Mouse (Mus musculus) megakaryocyte, adult 5-6 weeks (primary cell): ENCODE measurements around the gene Ralgapa1. TPM values are rescaled to one million over a fixed set of nuclear protein-coding genes. Genes with fewer than 3 reads are reported as not detected.
"Not testable (repeated sequence)": the region's sequence is repeated elsewhere in the genome, so short reads cannot be mapped to it uniquely, and the experiment has no call there.

ENCODE experiments used
- ATAC-seq: 2 replicates; pipeline ENCODE4 v1.8.0; 2016; ENCODE audit warnings: mild to moderate bottlenecking, inconsistent platforms; ENCODE audit not compliant: poor library complexity, severe bottlenecking
- total RNA-seq, 2 experiments: library from RNA; stranded (forward) in 1 of 2; stranded (reverse) in 1 of 2; fragments of 153-499, 151-499 nt in 1 of 2; fragments of 221-1000, 200-1000 nt in 1 of 2; gene quantifications; 2 replicates each; pipeline versions ENCODE4 v1.2.3 to v1.2.4; 2015 to 2017

Gene Ralgapa1
- total RNA-seq, 2 experiments from 2014 or later: 25.6 to 39.3 TPM

DNA sequence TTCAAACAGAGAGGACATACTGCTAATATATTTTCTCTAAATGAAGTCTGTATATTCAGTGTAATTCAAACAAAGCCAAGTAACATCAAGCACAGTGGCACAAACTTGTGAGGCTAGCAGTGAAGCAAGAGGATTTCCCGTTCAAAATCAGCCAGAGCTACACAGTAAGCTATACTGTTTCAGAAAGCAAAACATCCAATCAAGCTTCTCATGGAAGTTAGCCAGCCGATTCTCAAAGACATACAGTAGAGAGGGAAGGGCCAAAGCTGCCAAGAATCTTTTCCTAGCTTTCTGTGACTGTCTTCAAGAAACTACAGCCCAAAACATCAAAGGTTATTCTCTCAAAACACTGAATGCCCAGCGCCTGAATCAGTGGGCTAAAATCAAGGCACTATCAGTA, 15.9 kb downstream of the Ralgapa1 start:
- no peak for ATAC-seq

DNA sequence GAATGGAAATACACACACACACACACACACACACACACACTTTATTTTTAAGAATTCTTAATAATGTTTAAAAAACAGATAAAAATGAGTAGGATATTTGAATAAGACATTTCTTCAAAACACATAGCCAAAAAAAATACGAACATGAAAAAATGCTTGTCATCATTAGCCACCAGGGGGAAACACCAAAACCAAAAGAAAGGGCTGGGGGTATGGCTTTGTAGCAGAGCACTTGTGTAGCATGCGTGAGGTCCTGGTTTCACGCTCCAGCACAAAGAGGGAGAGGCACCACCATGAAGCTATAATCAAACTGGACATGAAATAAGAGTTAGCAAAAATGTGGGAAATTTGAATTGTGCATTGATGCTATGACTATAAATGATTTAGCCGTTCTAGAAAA, 19.8 kb downstream of the Ralgapa1 start:
- no peak for ATAC-seq

DNA sequence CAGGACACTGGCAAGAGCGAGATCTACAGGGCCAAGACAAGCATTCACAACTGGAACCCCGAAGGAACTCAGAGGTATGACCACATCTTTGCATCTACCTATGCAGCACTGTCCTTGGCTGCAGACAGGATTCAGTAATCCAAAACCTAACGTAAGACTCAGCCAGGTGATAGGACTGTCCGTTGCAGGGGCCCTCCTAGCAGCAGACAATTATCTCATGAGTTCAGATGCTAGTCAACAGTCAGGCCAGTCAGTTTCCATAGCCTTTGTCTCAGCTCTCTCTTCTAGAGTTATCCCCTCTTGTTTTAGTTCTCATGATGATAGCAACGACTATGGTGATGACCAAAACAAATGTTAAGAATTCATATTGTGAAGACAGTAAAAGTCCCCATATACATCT, 20.8 kb downstream of the Ralgapa1 start:
- ATAC-seq: no peak

DNA sequence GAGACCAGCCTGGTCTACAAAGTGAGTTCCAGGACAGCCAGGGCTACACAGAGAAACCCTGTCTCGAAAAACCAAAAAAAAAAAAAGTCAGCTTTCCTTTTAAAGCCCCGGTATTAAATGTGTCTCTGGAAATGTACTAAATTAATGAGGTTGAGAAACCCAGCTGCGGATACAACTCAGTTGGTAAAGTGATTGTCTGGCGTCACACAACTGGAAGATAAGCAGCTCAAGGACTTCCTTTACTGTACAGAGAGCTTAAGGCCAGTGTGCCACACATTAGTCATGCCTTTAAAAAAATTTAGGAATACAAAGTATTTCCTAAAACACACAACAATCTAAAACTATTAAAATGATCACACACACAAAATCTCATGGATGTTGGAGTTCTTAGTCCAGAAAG, 22.2 kb downstream of the Ralgapa1 start:
- no peak for ATAC-seq

DNA sequence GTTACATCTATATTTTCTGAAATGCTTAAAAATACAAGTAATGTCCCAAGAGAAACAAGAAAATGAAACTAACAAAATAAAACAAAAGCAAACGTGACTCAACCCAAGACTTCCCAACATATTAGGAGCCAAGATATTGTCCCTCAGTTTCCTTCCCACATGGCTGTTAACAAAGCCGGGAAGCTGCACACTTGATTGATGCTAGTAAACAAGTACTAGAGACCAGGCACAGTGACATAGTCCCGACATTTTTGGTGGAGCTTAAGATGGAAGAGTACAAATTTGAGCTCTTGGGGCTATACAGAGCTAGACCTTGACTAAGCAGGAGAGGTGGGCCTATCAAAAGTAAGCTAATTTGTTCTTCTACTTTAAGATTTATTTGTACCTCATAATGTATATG, 23.9 kb downstream of the Ralgapa1 start:
- no peak for ATAC-seq

DNA sequence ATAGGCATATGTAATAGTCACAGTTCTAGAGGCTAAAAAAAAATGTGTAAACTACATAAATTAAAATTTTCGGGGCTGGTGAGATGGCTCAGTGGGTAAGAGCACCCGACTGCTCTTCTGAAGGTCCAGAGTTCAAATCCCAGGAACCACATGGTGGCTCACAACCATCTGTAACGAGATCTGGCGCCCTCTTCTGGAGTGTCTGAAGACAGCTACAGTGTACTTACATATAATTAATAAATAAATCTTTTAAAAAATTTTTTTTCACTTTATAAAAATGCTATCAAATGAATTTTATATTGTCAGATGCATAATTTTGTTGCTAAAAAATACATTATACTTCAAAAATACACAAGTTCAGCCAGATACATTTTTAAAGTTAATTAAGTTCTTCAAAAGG, 26.5 kb downstream of the Ralgapa1 start:
- not testable (repeated sequence) for ATAC-seq

DNA sequence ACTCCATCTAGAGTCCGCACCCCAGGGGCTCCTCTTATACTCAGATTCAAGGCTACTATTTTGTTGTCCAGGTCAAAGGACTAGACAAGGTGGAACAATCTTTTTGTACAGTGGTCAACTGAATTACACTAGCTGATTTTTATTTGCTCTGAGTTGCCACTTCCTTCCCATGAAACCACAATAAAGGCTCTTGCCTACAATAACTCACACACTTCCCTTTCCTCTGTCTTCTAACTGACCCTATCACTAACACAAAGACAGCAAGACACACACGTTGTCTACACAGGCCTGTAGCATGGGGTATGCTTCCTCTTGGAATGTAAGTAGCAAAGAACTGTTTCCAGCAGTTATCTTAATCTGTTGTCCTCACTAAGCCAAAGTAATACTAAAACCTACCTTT, 35.7 kb downstream of the Ralgapa1 start:
- peak; percentile 54 for ATAC-seq

DNA sequence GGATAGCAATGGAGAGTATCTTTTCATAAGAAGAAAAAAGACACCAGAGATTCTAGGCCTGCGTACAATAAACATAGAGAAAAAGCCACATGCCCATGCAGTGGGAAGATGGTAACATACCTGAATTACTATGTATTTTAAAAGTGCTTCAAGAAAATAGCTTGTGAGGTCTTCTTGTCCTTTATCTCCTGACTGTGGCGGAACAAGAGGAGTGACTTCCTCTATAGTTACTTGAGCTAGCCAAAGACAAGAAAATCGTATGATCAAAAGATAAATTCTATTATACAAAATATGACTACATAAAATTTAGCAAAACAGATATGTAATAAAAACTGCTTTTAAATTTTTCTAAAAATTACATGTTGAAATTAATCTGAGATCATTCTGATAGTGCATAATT, 38.3 kb downstream of the Ralgapa1 start:
- no peak for ATAC-seq

DNA sequence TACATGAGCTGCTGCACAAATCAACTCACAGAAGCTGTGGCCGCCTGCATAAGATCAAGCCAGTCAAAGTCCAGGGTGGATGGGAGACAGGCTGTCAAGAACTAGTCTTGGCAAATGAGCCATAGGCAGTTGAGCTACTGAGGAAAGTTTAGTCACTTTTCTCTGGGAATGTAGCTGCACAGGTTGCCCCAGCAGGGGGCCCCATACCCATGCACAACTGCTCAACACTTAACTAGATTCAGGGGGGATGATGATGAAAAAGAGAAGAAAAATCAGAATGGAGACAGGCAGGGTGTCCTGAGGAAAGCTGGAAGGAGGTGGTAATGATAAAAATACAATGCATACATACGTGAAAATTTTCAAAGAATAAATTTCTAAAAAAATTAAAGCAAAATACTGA, 42.7 kb downstream of the Ralgapa1 start:
- ATAC-seq: 0 out of 2 replicates have a peak, but pooled peaks have one; percentile 47

DNA sequence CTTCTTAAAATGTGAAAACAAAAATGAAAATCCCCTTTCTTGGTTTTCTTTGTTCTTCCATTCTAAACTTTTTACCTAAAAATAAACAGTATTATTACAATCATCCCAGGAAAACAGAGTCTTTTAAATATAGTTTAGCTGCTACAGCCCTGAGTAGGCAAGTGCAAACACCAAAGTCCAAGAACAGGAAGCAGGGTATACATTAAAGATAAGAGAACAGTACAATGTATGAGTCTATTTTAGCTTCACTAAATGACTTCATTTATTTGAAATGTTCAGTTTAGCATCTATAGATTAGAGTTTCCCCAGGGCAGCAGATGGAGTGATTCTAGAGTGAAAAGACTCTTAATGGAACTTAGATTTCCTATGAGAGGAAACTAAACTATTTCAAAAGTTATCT, 43.6 kb downstream of the Ralgapa1 start:
- ATAC-seq: no peak

DNA sequence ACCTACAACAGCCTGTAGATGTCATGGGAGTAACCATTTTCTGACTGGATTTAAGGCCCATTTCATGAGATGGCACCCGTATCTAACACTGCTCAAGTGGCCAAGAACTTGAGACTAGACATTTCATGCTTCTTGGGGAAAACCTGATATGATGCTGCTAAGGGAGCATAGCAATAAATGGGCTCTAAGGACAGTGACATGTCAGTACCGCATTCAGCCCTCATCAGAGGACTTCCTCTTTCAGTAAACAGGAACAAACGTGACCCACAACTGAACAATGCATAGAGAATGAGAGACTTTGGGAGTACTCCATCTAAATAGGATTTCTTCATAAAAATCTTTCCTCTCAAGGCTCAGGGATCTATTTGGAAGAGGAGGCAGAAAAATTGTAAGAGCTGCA, 46.7 kb downstream of the Ralgapa1 start:
- ATAC-seq: peak; percentile 93

DNA sequence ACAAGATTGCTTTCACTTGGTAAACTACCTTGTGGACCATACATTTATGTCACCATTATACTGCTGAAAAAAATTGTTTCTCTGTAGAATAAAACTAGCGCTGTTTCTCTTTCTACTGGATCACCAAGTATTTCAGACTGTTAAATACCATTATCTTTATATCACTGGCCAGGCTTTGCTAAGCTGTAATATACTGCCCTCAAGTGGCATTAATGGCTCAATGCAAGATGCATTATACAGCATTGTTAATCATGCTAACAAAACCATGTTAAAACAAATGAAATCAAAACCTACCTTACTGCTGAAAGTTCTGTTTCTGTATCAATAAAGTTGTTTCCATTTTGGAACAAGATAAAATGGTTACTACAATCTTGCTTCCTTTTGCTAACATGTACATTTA, 100.6 kb downstream of the Ralgapa1 start:
- no peak for ATAC-seq

DNA sequence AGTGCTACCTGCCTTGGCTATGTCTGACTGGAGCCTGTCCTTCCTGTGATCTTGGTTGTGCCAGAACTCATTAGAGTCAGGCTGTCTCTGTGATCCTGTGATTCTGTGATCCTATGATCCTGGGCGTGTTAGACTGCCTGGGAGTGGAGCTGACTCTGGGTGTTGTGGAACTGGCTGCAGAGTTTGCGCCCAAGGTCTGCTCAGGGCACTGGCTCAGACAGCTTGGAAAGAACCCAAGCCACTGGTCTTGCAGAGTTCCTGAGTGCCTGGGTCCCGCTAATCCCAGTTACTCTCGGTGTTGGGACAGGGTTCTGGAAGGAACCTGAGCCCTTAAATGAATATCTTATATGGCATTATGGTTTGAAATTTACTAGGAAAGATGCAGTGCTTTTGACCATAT, 115.1 kb downstream of the Ralgapa1 start:
- ATAC-seq: no peak

DNA sequence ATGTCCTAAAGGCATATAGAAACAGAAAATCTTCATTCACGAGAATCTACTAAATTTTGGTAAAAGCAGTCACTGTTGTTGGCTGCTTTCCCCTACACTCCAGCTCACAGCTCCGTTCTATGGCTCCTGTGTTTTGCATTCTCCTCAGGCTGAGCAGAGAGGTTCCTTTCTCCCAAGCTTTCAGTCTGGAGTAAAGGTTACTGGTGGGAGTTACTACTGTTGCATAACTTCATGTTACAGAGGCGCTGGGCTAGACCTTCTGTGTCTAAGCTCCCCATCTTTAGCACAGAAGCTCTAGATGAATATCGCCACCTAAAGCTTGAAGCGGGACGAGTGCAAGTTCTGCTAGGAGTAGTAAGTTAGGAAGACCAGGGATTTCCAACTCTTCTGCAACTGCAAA, 154.3 kb downstream of the Ralgapa1 start:
- ATAC-seq: no peak

DNA sequence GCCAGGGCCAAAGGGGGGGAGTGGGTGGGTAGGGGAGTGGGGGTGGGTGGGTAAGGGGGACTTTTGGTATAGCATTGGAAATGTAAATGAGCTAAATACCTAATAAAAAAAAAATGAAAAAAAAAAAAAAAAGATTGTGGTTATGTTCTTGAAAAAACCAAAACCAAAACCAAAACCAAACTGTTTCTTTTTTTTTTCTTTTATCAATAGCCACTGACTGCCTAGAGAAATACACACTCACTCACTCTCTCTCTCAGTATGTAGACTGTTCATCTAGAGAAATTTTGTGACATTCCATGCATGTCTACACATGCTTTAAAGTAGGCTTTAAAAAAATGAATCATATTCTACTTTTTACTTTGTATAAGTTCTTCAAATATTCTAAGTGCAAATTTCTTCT, 157.8 kb downstream of the Ralgapa1 start:
- not testable (repeated sequence) for ATAC-seq

DNA sequence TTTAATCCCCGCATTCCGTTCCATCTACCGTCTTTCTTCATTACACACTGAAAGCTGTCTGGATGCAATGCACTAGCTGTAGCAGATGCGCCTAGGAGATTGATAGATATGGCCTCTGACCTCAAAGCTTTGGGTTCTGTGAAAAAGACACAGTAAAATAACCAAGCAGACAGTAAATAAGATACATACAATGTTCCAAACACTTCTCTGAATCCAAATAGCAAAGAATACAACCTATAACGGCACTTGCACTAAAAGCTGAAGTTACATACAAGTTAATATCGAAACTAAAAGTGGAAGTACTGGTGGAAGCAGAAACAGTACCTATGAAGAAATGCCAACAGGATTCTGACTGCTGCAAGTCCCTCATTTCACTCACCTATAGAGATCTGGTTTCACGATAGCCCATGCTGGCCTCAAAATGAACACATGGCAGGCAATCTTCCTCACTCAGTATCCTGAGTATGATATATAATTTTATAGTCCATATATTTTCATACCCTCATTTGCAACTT, 172.9 kb downstream of the Ralgapa1 start:
- ATAC-seq: no peak

DNA sequence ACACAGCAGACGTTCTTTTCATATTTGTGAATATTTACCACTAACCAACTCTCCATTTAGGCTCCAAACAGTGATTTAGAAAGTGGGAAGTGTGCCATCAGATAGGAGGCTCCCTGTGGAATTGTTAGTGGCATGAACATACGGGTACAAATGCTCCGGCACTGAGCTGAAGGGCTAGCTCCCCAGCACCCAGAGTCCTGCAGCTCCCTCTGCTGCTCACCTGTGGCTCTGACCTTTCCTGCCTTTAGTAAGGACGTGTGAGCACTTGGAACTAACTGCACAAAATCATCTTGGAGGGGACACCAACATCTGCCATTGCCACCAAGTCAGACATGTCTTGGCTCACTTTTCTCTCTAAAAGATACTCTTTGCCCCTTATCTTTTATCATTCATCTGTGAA, 194.3 kb downstream of the Ralgapa1 start:
- no peak for ATAC-seq

DNA sequence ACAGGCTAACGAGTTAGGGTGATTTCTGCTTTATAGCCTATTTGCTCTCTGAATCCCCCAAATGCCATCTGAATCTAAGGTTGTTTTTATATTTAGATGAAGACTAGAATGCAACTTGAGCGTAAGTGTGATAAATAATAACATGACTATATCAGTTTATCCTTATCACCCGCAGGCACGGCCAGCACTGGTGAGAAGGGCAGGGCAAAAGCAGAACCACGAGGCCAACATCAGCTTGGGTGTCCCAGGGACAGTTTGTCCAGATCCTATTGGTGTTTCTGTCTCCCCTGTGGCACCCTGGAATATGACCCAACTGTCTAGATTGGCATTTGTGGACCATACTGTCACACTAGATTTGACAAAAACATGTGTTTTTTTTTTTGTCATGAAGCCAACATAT, 197.7 kb downstream of the Ralgapa1 start:
- no peak for ATAC-seq

DNA sequence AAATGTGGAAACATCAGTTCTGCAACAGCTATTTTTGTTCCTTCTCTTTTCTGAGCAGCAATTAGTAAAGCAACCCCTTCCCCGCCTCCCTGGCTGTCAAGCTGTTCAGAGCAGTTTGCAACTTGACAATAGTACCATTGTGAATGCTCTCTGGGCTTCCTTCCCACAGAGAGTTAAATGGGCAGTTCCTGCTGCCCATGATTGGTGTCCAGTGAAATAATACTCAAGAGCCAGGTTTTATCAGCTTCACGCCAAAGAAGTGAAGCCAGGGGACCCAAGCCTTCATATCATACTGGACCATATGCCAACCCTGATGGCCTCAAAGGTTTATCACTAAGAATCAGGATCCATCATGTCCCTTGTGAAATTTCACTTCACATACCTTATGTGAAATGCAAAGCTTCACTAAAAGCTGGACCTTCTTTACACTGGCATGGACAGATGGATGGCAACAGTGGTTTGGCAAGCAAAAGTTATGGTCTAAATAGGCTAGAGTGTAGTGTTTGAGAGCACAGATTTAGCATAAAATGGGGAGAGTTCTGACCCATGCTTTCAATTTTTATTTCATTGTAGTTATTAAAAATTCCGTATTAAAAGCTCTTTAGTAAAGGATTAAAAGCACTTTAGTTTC, 198.2 kb downstream of the Ralgapa1 start:
- no peak for ATAC-seq

DNA sequence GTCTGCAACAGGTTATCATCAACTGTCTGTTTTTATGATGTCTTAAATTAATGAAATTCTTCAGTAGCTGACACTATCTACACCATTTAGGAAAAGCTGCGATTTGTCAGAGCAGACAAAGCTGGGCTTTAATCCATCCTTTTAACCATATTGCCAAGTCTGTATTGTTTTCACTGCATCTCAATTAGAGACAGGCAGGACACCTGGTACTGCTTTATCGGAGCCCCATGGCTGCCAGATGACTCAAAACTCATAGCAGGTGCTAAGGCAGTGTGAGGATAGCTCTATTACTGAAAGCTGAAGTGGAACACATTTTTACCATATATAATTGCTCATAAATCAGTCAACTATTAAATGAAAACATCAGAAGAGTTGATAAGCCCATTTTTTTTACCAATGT, 200.6 kb downstream of the Ralgapa1 start:
- ATAC-seq: no peak

DNA sequence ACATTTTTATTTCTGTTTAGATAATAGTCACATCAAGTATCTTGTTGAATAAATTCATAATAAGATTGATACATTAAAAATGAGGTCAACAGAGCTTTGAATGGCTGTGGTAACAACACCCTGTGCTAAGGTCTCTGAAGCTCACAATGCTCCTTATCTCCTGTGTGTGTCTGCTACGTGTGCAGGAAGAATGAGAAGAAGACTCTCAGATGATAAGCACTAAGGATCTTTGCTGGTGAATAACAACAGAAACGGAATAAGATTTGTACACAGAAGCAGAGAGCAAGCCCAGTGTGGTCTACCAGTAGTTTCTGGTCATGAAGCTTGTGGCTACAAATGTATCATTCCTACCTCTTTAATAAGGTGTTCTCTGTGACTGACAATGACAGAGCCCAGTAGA, 210.2 kb downstream of the Ralgapa1 start:
- ATAC-seq: no peak

DNA sequence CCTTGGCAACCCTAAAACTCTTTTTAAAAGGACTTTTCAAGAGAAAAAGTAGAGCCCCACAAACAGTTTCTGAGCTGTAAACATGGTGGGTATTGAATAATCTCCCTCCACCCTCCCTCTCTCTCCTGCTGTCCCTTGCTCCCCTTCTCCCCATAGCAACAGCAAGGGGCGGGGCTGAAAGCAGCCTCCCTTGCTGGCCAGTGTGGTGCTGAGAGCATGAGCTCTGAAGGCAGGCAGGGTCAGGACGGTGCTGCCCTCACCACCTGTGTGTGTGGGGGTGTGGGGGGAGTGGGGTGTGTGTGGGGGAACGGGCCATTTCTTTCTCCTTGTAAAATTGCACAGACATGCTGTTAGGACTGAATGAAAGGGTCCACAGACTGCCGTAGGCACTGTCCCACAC, 213.1 kb downstream of the Ralgapa1 start:
- ATAC-seq: no peak

DNA sequence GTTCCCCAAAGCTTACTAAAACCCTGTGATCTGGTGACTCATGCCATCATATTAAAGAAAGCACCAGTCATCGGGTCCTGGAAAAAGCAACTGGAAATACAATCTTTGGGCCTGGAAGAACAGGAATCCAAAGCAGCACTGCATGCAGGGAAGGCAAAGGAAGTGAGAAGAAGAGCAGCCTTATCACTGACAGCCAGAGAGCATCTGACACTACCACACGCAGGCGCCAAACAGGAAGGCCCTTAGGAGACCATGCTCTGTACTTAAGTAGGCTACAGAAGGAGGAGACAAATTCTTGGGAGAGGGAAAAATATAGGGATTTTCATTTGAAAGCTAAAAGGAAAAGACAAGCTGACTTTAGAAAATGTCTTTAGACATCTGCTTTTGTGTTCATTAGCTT, 216.6 kb downstream of the Ralgapa1 start:
- no peak for ATAC-seq
